Mouse (Mus musculus): Measurements from ENCODE around the gene Mllt10. TPM values are rescaled to one million over a fixed set of nuclear protein-coding genes. Genes with fewer than 3 reads are reported as not detected.

The Mllt10 gene
- 109 TPM for polyA plus RNA-seq (2017; shearing (Covaris generic))

DNA sequence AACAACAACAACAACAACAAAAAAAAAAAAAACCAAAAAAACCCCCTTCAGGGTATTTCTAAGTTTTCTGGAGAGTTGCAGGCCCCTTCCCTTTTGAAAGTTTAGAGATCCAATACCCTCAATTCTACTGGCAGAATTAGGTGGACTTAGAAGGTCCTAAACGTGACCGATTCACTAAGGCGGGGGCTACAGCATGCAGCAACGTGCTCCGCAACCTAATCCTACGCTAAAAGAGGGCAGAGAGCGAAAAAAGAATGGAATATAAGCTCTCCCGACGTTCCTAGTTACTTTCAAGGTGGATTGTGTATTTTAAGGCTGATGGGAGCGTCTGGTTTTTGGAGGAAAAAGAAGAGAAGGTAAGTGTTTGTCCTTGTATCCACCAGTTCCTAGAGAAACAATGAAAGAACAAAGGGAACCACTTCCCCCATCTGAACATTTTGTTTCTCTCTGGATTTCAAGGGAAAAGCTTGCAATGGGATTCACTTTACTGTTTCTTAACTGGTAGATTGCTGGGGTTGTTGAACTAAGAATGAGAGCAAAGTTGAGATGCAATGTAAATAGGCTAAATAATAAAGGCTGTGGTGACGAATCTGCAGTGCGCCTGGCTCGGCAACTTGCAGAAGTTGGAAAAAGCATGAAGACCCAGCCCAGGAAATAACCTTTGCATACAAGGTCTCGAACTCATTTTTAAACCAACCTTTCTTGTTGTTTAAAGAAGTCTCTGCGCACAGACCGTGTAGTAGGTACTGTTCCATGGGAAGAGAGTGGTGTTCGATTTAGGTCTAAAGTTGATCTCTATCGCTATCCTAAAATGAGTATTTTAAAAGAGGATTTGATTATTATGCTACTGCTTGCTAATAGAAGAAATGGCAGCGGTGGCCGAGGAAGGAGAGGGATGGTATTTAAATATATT, at the start of gene Mllt10:
TSS of gene Mllt10 (plus strand) at position 222 of the 913 bp plus-strand sequence.

DNA sequence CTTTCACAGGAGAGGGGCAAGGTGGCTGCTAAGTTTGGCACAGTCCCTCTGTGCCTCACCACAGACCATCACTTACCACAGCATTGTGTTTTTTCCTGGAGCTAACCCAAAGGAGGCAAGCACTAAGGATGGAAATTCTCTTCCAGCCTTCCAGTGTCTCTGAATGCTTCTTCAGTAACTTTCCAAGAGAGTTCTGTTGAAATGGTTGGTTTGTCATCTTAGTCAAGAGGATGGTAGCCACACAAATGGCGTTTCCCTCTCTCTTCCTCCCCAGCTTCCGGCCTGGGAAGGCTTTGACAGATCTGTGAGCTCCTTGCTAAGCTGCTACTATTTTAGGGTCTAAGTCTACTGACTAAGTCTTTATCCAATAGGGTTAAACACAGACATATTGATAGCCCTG, 17.5 kb upstream of the Mllt10 start, which contains the start of gene A930004D18Rik:
TSS of gene A930004D18Rik (minus strand) at position 247 of the 400 bp plus-strand sequence.

DNA sequence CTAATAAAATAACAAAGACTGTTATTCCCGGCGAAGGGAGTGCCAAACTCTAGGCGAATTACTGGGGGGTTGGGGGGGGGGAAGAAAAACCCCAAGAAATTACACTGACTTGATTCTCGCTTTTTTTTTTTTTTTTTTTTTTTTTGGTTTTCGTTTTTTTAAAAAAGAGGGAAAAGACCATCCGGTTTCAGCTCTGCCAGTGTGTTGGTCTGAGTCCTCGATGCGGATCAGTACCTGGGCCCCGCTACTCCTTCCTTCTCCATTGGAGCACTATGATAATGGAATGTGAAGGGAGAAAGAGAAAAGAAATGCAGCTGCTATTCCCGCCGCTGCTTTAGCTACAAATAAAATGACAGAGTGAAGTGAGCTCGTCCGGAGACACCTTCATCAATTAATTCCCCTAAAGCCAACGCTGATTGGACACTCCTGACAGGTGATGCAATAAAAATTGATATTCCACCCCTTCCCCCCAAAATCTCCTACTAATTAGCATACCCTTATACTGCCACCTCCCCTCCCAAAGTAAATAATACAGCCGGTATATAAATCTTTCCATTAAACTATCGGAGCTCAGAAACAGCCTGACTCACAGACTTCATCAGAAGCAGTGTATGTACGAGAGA, 6.5 kb upstream of the Mllt10 start, which contains the start of gene Skida1:
TSS of gene Skida1 (minus strand) at position 599 of the 623 bp plus-strand sequence.

Other genes with a start within 250 kb of the Mllt10 start
- not detected for gene H2al2a, start 58.3 kb upstream of the Mllt10 start, polyA plus RNA-seq (2017; shearing (Covaris generic))
- gene A930004D18Rik, start 17.5 kb upstream of the Mllt10 start, polyA plus RNA-seq (2017; shearing (Covaris generic)): 3.2 TPM
- gene Skida1, start 6.2 kb upstream of the Mllt10 start, polyA plus RNA-seq (2017; shearing (Covaris generic)): 0.10 TPM

Data from CD4-positive, CD25-positive, alpha-beta regulatory T cell, adult 9 weeks (primary cell).